Mouse (Mus musculus) embryonic facial prominence, embryonic 10.5 days (tissue): Measurements from ENCODE around the gene Fgf11. TPM values are rescaled to one million over a fixed set of nuclear protein-coding genes. Genes with fewer than 3 reads are reported as not detected.

Source experiments
- DNase-seq: peaks from one replicate; pipeline ENCODE4 v3.0.0-alpha.2; 2017; ENCODE audit warnings: low spot score
- H3K27ac ChIP-seq: fragments of 300-500 bp; sonication (generic); replicated peaks from 2 replicates; pipeline ENCODE4 v1.5.1; 2016; ENCODE audit warnings: mild to moderate bottlenecking
- H3K27me3 ChIP-seq: fragments of 300-500 bp; sonication (generic); replicated peaks from 2 replicates; pipeline ENCODE4 v1.6.1; 2016; ENCODE audit warnings: low read depth, mild to moderate bottlenecking; ENCODE audit not compliant: poor library complexity, severe bottlenecking
- H3K36me3 ChIP-seq: fragments of 300-500 bp; sonication (generic); replicated peaks from 2 replicates; pipeline ENCODE4 v1.6.1; 2016; ENCODE audit warnings: mild to moderate bottlenecking, moderate library complexity
- H3K4me1 ChIP-seq: fragments of 300-500 bp; sonication (generic); 2 replicates; pipeline ENCODE4 v1.6.1; 2016
- H3K4me3 ChIP-seq: fragments of 300-500 bp; sonication (generic); 2 replicates; pipeline ENCODE4 v1.5.1; 2016; ENCODE audit warnings: mild to moderate bottlenecking, moderate library complexity
- H3K9me3 ChIP-seq: fragments of 300-500 bp; sonication (generic); 2 replicates; pipeline ENCODE4 v1.6.1; 2016; ENCODE audit warnings: mild to moderate bottlenecking
- WGBS: fragments of 180-500 bp; shearing (Covaris S2); methylation state at CpG from one replicate; pipeline ENCODE4 v1.1.7; 2016; 5-methylcytosine and 5-hydroxymethylcytosine counted together
- polyA plus RNA-seq: library from polyadenylated mRNA; unstranded; fragments of >200 nt; fragmentation: Nextera tagmentation; extraction: Ambion mirVana; gene quantifications from 2 replicates; pipeline ENCODE4 v1.2.1, GENCODE M21; 2016

Gene Fgf11
- 0.91 and 0.93 TPM in 2 replicates for polyA plus RNA-seq

DNA sequence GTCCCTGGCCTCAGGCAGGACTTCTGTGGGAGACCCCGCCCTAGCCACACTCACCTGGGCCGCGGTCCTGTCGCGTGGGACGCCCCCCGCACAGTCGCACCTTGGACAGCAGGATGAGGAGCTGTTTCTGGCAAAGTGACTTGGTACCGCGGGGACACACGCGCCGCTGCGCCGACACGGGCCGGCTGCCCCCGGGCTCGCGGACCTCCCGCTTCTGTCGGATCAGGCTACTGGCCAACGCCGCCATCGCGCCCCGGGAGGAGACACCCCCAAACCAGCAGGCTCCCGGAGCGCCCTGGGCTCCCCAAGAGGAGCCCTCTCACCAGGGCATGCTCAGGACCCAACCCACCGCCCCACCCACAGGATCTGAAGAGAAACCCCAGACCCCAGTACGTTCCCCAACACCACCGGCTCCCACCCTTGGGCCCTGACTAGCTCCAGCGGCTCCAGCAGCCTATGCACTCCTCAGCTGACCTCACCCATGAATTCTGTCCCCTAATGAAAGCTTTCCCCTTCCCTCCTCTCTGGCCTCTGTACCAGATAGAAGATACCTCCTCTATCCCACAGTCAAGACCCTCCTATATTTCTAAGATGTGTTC lies at the start of gene Fgf11:
Fgf11 (minus strand) TSS at position 479 of the 599 bp plus-strand sequence.
- Histone ChIP-seq H3K36me3 (no peaks in the 10 kb centered on the region), H3K4me1 (peaks cover 63% of the 10 kb centered on the region), H3K4me3 (peak within 1 kb of the TSS; percentile 67), H3K27ac (peak within 1 kb of the TSS; percentile 91), H3K27me3 (peaks cover 100% of the 10 kb centered on the region), H3K9me3 (no peaks in the 10 kb centered on the region; the same call in 1 of the 2 replicates)
- WGBS, result 1% methylated on average over 33 of the region's 33 CpGs
- DNase-seq, result peak; percentile 43

DNA sequence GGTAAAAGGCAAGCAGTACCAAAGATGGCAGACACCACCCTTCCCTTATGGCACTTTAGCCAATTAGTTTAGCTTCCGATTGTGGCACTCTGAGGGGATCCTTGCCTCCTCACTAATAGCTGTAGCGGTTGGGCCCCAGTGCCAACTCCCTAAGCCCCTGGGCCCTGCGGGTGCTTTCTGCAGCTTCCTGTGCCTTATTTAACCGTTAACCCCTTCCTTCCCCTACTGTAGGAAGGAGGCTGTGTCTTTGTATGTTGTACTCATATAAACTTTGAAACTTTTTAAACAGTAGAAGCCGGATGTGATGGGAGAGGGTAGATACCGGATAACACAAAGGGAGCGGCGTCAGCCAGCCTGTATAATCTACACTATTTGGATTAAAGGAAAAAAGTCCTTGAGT lies 49.1 kb upstream of the Fgf11 start:
- Histone ChIP-seq H3K27ac (no peak overlapping the region), H3K4me1 (peaks cover 47% of the 10 kb centered on the region), H3K36me3 (peaks cover 57% of the 10 kb centered on the region), H3K9me3 (no peaks in the 10 kb centered on the region), H3K4me3 (no peak overlapping the region), H3K27me3 (0 out of 2 replicates have a peak, but pooled peaks cover under 1% of the 10 kb centered on the region)
- WGBS, result 79% methylated on average over 8 of the region's 8 CpGs
- DNase-seq, result no peak

DNA sequence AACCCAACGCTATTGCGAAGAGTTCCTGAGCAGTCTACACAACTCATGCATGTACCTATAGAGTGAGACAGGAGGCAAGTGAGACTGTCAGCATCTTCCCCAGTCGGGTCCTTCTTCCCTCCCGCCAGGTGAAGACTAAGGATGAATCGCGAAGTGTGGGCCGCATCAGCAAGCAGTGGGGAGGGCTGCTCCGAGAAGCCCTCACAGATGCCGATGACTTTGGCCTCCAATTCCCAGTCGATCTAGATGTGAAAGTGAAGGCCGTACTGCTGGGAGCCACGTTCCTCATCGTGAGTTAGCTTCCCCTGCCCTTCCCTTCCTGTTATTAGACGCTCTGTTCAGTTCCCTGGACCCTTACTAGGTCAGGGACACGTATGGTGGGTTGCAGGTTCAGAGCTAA lies 48.2 kb upstream of the Fgf11 start:
- H3K4me1 ChIP-seq, result peaks cover 46% of the 10 kb centered on the region
- H3K4me3 ChIP-seq, result no peak overlapping the region
- WGBS, result 93% methylated on average over 15 of the region's 15 CpGs
- H3K36me3 ChIP-seq, result peaks cover 57% of the 10 kb centered on the region
- no peaks in the 10 kb centered on the region for H3K9me3 ChIP-seq
- no peak overlapping the region for H3K27ac ChIP-seq
- DNase-seq, result no peak
- no peaks in the 10 kb centered on the region for H3K27me3 ChIP-seq

DNA sequence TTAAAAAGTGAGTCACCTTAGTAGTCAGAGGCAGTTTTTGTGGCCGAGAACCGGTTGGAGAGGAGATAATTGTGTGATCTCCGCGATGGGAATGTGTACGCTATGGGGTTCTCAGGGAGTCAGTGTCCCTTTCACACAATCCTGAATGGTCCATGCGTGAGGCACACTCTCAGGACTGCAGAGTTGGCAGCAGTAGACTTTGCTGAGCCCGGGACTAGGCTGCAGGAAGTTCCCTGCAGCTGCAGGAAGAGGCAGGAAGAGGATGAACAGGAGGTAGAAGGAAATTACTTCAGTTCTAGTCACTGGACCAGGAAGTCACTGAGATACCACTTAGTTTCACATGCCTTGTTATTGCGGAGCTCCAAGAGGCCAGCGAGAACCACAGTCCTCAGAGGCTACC lies 47.5 kb upstream of the Fgf11 start:
- Histone ChIP-seq H3K36me3 (peaks cover 57% of the 10 kb centered on the region), H3K4me1 (peaks cover 46% of the 10 kb centered on the region), H3K27ac (no peak overlapping the region), H3K9me3 (no peaks in the 10 kb centered on the region), H3K27me3 (no peaks in the 10 kb centered on the region), H3K4me3 (peak overlapping the region; percentile 21; the same call in 1 of the 2 replicates)
- WGBS, result 93% methylated on average over 9 of the region's 9 CpGs
- no peak for DNase-seq

DNA sequence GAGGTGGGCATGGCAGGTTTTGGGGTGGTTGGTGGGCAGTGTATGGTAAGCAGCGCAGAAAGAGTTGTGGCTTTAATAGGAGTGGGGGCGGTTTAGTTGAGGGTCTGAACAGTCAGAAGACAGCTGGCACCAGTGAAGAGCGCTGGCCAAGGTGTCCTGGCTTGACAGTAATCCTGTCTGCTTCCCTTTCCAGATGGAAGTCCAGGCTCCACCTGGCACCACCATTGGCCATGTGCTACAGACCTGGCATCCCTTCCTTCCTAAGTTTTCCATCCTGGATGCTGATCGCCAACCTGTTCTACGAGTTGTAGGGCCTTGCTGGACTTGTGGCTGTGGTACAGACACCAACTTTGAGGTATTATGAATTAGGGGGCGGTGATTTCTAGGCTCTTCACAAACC lies 46.4 kb upstream of the Fgf11 start:
- no peak for DNase-seq
- Histone ChIP-seq H3K27ac (peak overlapping the region; percentile 94; the same call in 1 of the 2 replicates), H3K4me3 (peak overlapping the region; percentile 79), H3K9me3 (no peaks in the 10 kb centered on the region), H3K4me1 (peaks cover 39% of the 10 kb centered on the region), H3K27me3 (no peaks in the 10 kb centered on the region), H3K36me3 (peaks cover 55% of the 10 kb centered on the region)
- 92% methylated on average over 6 of the region's 6 CpGs for WGBS

DNA sequence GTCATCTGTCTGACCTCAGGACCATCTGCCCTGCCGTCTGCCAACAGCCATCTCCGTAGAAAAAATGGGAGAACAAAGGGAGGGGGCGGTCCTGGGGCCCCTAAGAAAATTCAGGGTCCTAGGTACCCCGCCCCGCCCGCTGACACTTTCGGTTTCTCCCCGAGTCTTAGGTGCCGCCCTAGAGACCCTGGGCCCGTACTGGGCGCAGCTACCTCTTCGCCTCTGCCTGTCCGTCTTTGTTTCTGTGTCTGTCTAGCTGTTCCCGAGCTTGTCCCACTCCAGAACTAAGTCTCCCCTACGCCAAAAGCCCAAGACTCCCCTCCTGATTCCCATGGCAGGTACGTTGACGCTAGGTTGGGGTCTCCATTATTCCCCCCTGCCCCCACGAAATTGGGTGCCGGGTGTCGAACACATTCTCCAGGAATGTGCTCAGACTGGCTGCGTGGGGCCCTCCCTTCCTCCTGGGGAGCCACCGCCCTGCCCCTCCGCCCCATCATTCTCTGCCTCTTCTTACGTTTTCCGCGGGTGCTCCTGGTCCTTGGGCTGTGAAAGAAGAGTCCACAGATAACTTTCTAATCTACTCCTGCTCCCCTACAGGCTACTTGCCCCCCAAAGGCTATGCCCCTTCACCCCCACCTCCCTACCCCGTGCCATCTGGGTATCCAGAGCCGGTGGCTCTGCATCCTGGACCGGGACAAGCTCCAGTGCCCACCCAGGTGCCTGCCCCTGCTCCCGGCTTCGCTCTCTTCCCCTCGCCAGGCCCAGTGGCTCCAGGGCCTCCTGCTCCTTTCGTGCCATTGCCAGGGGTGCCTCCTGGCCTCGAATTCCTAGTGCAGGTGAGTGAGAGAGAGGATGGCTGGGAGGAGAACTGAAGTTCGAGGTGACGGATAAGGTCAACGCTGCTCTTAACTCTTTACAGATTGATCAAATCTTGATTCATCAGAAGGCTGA lies 45.4 kb upstream of the Fgf11 start:
- H3K36me3 ChIP-seq, result peaks cover 45% of the 10 kb centered on the region

DNA sequence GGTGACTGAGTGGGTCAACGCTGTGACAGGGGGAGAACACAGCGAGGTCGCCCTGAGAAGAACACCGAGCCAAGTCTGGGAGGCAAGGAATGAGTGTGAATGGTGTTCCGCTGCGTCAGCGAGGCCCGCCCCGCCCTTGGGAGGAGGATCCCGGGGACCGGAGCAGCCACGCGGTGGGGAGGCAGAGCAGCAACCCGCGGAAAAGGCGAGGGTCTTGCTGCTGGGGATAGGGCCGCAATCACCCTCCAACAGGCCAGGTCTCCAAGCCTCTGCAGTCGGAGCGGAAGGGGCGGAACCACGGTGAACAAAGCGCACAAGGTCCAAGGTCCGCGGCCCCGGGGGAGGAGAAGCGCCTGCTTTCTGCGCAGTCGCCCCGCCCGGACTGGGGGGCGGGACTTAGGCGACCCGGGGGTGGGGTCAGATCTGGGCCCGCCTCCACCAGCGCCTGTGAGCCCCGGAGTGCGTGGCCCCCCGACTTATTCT lies 44.6 kb upstream of the Fgf11 start, which contains the start of gene Plscr3:
Plscr3 (plus strand) TSS at position 179 of the 483 bp plus-strand sequence.
- WGBS, result under 1% methylated on average over 38 of the region's 38 CpGs

More for the DNA sequence above, 45.4 kb upstream of the Fgf11 start:
- Histone ChIP-seq H3K27me3 (no peaks in the 10 kb centered on the region), H3K27ac (peak overlapping the region; percentile 94), H3K4me1 (peaks cover 38% of the 10 kb centered on the region), H3K9me3 (no peaks in the 10 kb centered on the region), H3K4me3 (peak overlapping the region; percentile 79)
- WGBS, result 12% methylated on average over 37 of the region's 37 CpGs
- peak; percentile 61 for DNase-seq

DNA sequence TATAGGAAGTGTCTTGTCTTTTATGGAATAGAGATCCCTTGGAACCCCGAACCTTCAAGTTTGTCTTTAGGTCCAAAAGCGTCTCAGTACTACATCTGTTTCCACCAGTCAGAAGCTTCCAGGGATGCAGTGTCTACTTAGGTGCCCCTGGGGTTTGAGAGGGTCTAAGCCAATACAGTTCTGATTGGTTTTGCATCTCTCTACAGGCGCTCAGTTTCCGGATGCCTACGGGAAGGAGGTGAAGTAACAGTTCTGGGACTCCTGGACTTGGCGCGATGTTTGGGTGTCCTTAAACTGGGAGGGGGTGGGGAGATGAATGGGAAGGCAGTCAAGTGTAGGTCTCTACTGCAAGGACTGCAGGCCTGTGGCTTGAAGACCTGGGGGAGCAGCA lies 37.1 kb upstream of the Fgf11 start:
- Histone ChIP-seq H3K4me3 (peak overlapping the region; percentile 88), H3K27me3 (peaks cover 33% of the 10 kb centered on the region), H3K9me3 (no peaks in the 10 kb centered on the region), H3K36me3 (peaks cover 3% of the 10 kb centered on the region), H3K27ac (peak overlapping the region; percentile 90), H3K4me1 (peaks cover 55% of the 10 kb centered on the region)
- WGBS, result under 1% methylated on average over 7 of the region's 7 CpGs
- DNase-seq, result no peak

More for the DNA sequence above, 44.6 kb upstream of the Fgf11 start, which contains the start of gene Plscr3:
- Histone ChIP-seq H3K27me3 (no peaks in the 10 kb centered on the region), H3K4me1 (peaks cover 38% of the 10 kb centered on the region), H3K9me3 (no peaks in the 10 kb centered on the region), H3K27ac (peak within 1 kb of the TSS; percentile 94), H3K36me3 (peaks cover 37% of the 10 kb centered on the region), H3K4me3 (peak within 1 kb of the TSS; percentile 79)
- peak; percentile 97 for DNase-seq

DNA sequence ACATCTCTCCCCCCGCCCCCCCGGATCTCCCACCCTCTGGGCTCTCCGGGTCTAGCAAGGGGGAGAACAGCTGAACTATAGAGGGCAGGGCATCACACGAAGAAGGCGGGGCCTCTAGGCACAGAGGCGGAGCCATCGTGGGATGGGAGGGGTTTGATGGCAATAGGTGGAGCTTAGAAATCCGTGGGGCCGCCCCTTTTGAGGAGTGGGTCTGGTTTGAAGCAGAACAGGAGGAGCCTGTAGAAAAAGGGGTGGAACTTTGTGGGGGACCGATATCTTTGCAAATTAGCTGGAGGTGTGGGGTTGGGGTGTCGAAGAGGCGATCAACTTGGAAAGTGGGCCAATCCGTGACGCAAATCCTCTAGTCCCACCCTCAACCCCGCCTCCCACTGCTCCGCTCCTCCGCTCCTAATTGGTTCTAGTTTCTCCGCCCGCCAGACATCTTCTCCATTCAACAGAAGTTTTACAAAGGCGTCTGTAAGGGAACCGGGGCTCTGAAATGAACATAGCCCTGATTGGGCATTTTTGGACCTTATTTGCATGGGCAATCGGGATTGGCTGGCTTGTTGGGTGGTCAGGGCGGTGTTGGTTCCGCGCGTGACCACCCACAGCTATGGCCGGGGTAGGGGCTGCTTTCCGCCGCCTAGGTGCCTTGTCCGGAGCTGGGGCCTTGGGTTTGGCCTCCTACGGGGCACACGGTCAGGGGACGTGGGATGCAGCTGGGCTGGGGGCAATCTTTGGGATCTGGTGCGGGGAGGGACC lies 36.5 kb upstream of the Fgf11 start, which contains the start of gene Tmem256:
Tmem256 (plus strand) TSS at position 563 of the 762 bp plus-strand sequence.
- peak within 1 kb of the TSS; percentile 90 for H3K27ac ChIP-seq
- H3K27me3 ChIP-seq, result peaks cover 38% of the 10 kb centered on the region
- peaks cover 9% of the 10 kb centered on the region for H3K36me3 ChIP-seq
- no peaks in the 10 kb centered on the region for H3K9me3 ChIP-seq
- peak; percentile 96 for DNase-seq
- H3K4me1 ChIP-seq, result peaks cover 58% of the 10 kb centered on the region
- peak within 1 kb of the TSS; percentile 88 for H3K4me3 ChIP-seq
- WGBS, result 1% methylated on average over 34 of the region's 34 CpGs

DNA sequence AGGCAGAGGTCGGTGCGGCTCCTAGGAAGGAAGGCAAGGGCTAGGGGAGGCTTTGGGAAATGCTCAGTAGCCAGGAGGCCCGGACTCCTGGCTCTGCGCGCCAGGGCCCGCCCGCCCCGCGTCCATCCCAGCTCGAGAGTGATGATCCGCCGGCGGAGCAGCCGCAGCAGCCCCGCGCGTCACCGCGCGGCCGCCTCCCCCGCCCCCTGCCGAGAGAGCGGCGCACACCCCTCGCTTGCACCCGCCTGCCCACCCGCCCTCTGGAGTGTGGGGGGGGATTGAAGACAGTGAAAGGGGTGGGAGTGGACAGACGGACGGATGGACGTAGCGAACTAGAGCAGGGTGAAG lies 35.9 kb upstream of the Fgf11 start, which contains the start of gene Nlgn2:
Nlgn2 (minus strand) TSS at position 181 of the 348 bp plus-strand sequence.
- H3K4me1 ChIP-seq, result peaks cover 58% of the 10 kb centered on the region

DNA sequence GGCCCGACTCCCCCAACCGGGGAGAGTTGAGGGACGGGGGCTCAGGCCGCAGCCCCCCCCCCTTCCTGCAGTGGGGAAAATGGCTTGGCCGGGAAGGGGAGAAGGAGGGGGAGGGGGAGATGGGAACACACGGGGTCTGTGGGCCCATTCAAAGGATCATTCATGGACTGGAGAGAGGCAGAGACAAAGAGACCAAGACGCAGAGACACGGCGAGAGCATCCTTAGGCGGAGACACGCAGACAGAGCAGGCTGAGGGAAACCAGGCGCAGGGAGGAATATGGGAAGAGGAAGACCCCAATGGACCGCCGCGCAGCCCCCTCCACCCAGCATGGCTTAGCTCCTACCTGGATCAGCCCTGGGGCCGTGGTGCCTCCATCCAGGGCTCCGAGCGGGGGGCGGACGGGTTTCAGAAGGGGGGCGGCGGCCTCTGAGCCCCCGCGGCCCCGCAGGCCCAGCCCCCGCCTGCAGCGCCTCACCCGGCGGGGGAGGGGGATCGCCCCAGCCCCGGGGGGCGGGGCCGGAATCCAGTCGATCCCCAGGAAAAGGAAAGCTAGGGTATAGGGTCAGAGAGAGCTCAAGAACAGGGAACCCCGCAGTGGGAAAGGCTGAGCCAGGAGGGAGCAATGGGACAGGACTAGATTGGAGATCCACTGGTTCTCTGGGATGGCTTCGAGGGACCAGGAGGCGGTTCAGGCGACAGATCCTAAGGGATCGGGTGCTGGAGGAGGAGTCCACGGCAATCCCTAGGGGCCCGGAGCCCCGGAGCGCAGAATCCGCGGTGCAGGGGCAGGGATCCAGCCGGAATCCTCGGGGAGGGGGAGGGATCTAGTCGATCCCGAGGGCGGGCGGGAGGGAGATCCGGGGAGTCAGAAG lies 35.3 kb upstream of the Fgf11 start:
- H3K36me3 ChIP-seq, result peaks cover 21% of the 10 kb centered on the region
- peak overlapping the region; percentile 88 for H3K4me3 ChIP-seq
- peaks cover 58% of the 10 kb centered on the region for H3K4me1 ChIP-seq
- peaks cover 49% of the 10 kb centered on the region for H3K27me3 ChIP-seq
- H3K27ac ChIP-seq, result peak overlapping the region; percentile 90
- no peaks in the 10 kb centered on the region for H3K9me3 ChIP-seq
- WGBS, result 1% methylated on average over 51 of the region's 52 CpGs
- DNase-seq, result peak; percentile 73

More for the DNA sequence above, 35.9 kb upstream of the Fgf11 start, which contains the start of gene Nlgn2:
- no peaks in the 10 kb centered on the region for H3K9me3 ChIP-seq
- no peak for DNase-seq
- H3K36me3 ChIP-seq, result peaks cover 15% of the 10 kb centered on the region
- H3K27ac ChIP-seq, result peak within 1 kb of the TSS; percentile 90
- H3K4me3 ChIP-seq, result peak within 1 kb of the TSS; percentile 88
- H3K27me3 ChIP-seq, result peaks cover 44% of the 10 kb centered on the region
- under 1% methylated on average over 32 of the region's 32 CpGs for WGBS
